Mouse (Mus musculus) CH12.LX (cell line): ENCODE measurements around the gene Rcan1. TPM values are rescaled to one million over a fixed set of nuclear protein-coding genes. Genes with fewer than 3 reads are reported as not detected.

Experiments
- DNase-seq: peaks from one replicate; pipeline ENCODE4 v3.0.0-alpha.2; 2013; ENCODE audit errors: extremely low read depth
- H3K27ac ChIP-seq: 2 replicates; pipeline ENCODE4 v1.5.1; 2012; ENCODE audit warnings: low read depth, mild to moderate bottlenecking, control low read depth, moderate library complexity; ENCODE audit not compliant: insufficient read depth
- H3K27me3 ChIP-seq: replicated peaks from 2 replicates; pipeline ENCODE3; 2012; ENCODE audit warnings: inconsistent platforms
- H3K36me3 ChIP-seq, 2 experiments: replicated peaks in 1 of 2; 2 replicates each; pipeline versions ENCODE3 to v1.6.1; 2012; ENCODE audit warnings: inconsistent platforms in 1 of 2, low read length in 1 of 2, mild to moderate bottlenecking in 1 of 2, mixed read lengths in 1 of 2, moderate library complexity in 1 of 2; ENCODE audit not compliant: control insufficient read depth in 1 of 2, insufficient read depth in 1 of 2
- H3K4me1 ChIP-seq, 2 experiments: 2 replicates each; pipeline ENCODE4 v1.6.1; 2012; ENCODE audit warnings: inconsistent platforms in 1 of 2, moderate library complexity in 1 of 2; ENCODE audit not compliant: insufficient read depth in 2 of 2, control insufficient read depth in 1 of 2
- H3K4me2 ChIP-seq: 2 replicates; pipeline ENCODE4 v1.6.1; 2012; ENCODE audit warnings: low read depth, mild to moderate bottlenecking, control low read depth; ENCODE audit not compliant: poor library complexity, insufficient read depth, severe bottlenecking
- H3K4me3 ChIP-seq, 3 experiments: fragments of 150-350 bp in 1 of 3; sonication (generic) in 1 of 3; replicated peaks in 1 of 3; 2 replicates each; pipeline versions ENCODE3 to v1.5.1; 2011 to 2012; ENCODE audit warnings: low read depth in 2 of 3, low read length in 2 of 3, mild to moderate bottlenecking in 2 of 3, moderate library complexity in 2 of 3, control low read depth in 1 of 3, improper control_type of control experiment in 1 of 3, inconsistent platforms in 1 of 3, mixed read lengths in 1 of 3; ENCODE audit not compliant: poor library complexity in 1 of 3
- H3K79me2 ChIP-seq: replicated peaks from 2 replicates; pipeline ENCODE4 v1.6.1; 2012; ENCODE audit warnings: mild to moderate bottlenecking, moderate library complexity; ENCODE audit not compliant: control insufficient read depth, poor library complexity, insufficient read depth, severe bottlenecking; ENCODE audit errors: extremely low read depth
- H3K9ac ChIP-seq: 2 replicates; pipeline ENCODE4 v1.6.1; 2012; ENCODE audit warnings: low read depth, mild to moderate bottlenecking, control low read depth, moderate library complexity; ENCODE audit not compliant: insufficient read depth
- H3K9me3 ChIP-seq: replicated peaks from 2 replicates; pipeline ENCODE3; 2012; ENCODE audit warnings: low read length, inconsistent platforms, mixed read lengths
- BHLHE40 ChIP-seq: IDR thresholded peaks from 2 replicates; pipeline ENCODE4 v1.6.1; 2011; ENCODE audit warnings: mild to moderate bottlenecking, low read depth, low read length, improper control_type of control experiment
- CHD2 ChIP-seq: IDR thresholded peaks from 2 replicates; pipeline ENCODE4 v1.6.1; 2011; ENCODE audit warnings: low read length, improper control_type of control experiment
- CTCF ChIP-seq, 2 experiments: IDR thresholded peaks in 1 of 2; conservative IDR thresholded peaks in 1 of 2; 2 replicates each; pipeline ENCODE4 v1.5.1; 2011 to 2012; ENCODE audit warnings: low read depth in 2 of 2, low read length in 2 of 2, improper control_type of control experiment in 1 of 2, inconsistent platforms in 1 of 2, mild to moderate bottlenecking in 1 of 2, moderate library complexity in 1 of 2
- ELF1 ChIP-seq: IDR thresholded peaks from 2 replicates; pipeline ENCODE4 v1.6.1; 2014; ENCODE audit warnings: low read depth, mild to moderate bottlenecking, inconsistent platforms, low read length, improper control_type of control experiment
- EP300 ChIP-seq: IDR thresholded peaks from 2 replicates; pipeline ENCODE4 v1.6.1; 2011; ENCODE audit warnings: low read length, improper control_type of control experiment
- ETS1 ChIP-seq: conservative IDR thresholded peaks from 2 replicates; pipeline ENCODE4 v1.6.1; 2012; ENCODE audit warnings: low read depth, mild to moderate bottlenecking, inconsistent platforms, low read length, improper control_type of control experiment, moderate library complexity
- GABPA ChIP-seq: IDR thresholded peaks from 2 replicates; pipeline ENCODE4 v1.6.1; 2012; ENCODE audit warnings: low read depth, low read length, improper control_type of control experiment, inconsistent platforms; ENCODE audit not compliant: insufficient replicate concordance
- IRF4 ChIP-seq: IDR thresholded peaks from 2 replicates; pipeline ENCODE4 v1.6.1; 2014; ENCODE audit warnings: low read depth, mild to moderate bottlenecking, inconsistent platforms, low read length, improper control_type of control experiment
- JUN ChIP-seq: IDR thresholded peaks from 2 replicates; pipeline ENCODE4 v1.6.1; 2011; ENCODE audit warnings: low read depth, mild to moderate bottlenecking, low read length, improper control_type of control experiment, moderate library complexity; ENCODE audit not compliant: insufficient read depth
- KAT2A ChIP-seq: IDR thresholded peaks from 2 replicates; pipeline ENCODE4 v1.6.1; 2012; ENCODE audit warnings: low read length, improper control_type of control experiment, inconsistent platforms; ENCODE audit not compliant: insufficient replicate concordance
- MAZ ChIP-seq: IDR thresholded peaks from 2 replicates; pipeline ENCODE4 v1.6.1; 2012; ENCODE audit warnings: low read depth, mild to moderate bottlenecking, inconsistent platforms, low read length, improper control_type of control experiment, moderate library complexity
- MEF2A ChIP-seq: IDR thresholded peaks from 2 replicates; pipeline ENCODE4 v1.6.1; 2014; ENCODE audit warnings: low read depth, mild to moderate bottlenecking, inconsistent platforms, low read length, improper control_type of control experiment, borderline replicate concordance
- MYC ChIP-seq: IDR thresholded peaks from 2 replicates; pipeline ENCODE4 v1.6.1; 2011; ENCODE audit warnings: low read depth, mild to moderate bottlenecking, improper control_type of control experiment, low read length
- NRF1 ChIP-seq: IDR thresholded peaks from 2 replicates; pipeline ENCODE4 v1.6.1; 2014; ENCODE audit warnings: low read depth, mild to moderate bottlenecking, inconsistent platforms, low read length, improper control_type of control experiment, moderate library complexity
- PAX5 ChIP-seq: IDR thresholded peaks from 2 replicates; pipeline ENCODE4 v1.6.1; 2012; ENCODE audit warnings: low read length, inconsistent platforms, mixed read lengths
- POLR2A ChIP-seq: IDR thresholded peaks from 2 replicates; pipeline ENCODE4 v1.6.1; 2011; ENCODE audit warnings: low read depth, mild to moderate bottlenecking, improper control_type of control experiment, low read length
- RCOR1 ChIP-seq: conservative IDR thresholded peaks from 2 replicates; pipeline ENCODE4 v1.6.1; 2012; ENCODE audit warnings: low read depth, mild to moderate bottlenecking, inconsistent platforms, low read length, improper control_type of control experiment
- SMC3 ChIP-seq: IDR thresholded peaks from 2 replicates; pipeline ENCODE4 v1.6.1; 2011; ENCODE audit warnings: low read depth, low read length, improper control_type of control experiment
- TBP ChIP-seq: conservative IDR thresholded peaks from 2 replicates; pipeline ENCODE4 v1.6.1; 2011; ENCODE audit warnings: low read depth, low read length, improper control_type of control experiment
- UBTF ChIP-seq: IDR thresholded peaks from 2 replicates; pipeline ENCODE4 v1.6.1; 2012; ENCODE audit warnings: low read depth, mild to moderate bottlenecking, inconsistent platforms, low read length, improper control_type of control experiment, moderate library complexity
- ZC3H11A ChIP-seq: IDR thresholded peaks from 2 replicates; pipeline ENCODE4 v1.6.1; 2012; ENCODE audit warnings: low read depth, mild to moderate bottlenecking, inconsistent platforms, low read length, improper control_type of control experiment
- ZMIZ1 ChIP-seq: IDR thresholded peaks from 2 replicates; pipeline ENCODE4 v1.6.1; 2012; ENCODE audit warnings: low read depth, mild to moderate bottlenecking, inconsistent platforms, low read length, improper control_type of control experiment
- ZNF384 ChIP-seq: IDR thresholded peaks from 2 replicates; pipeline ENCODE4 v1.6.1; 2012; ENCODE audit warnings: low read depth, low read length, improper control_type of control experiment, inconsistent platforms
- dilution Hi-C: fragments of 300-500 bp; cut with MboI; formaldehyde crosslinking; loops from 2 replicates; pipeline ENCODE4 v1.14.3; 2020; ENCODE audit warnings: low sequenced_read_pairs; ENCODE audit not compliant: extremely low pct_unique_long_range_greater_than_20kb, extremely low pct_ligation_motif_present
- in situ Hi-C: fragments of 300-500 bp; cut with MboI; formaldehyde crosslinking; loops from 3 replicates; pipeline ENCODE4 v1.14.3; 2019; ENCODE audit warnings: low sequenced_read_pairs, low pct_ligation_motif_present, low pct_unique_long_range_greater_than_20kb, mixed read lengths
- polyA plus RNA-seq: library from polyadenylated mRNA; unstranded; fragments of >175 nt; gene quantifications from 2 replicates; pipeline ENCODE4 v1.2.1, GENCODE M21; 2012; ENCODE audit warnings: low read depth; ENCODE audit not compliant: insufficient read length
- total RNA-seq, 2 experiments: library from RNA; depleted of rRNA; stranded (reverse); fragments of 300-350 nt in 1 of 2; fragments of >200 nt in 1 of 2; gene quantifications; 2 replicates each; pipeline ENCODE4 v1.2.3; 2012 to 2014

Gene Rcan1
- total and polyA plus RNA-seq, 3 experiments = 10.0 to 15.3 (median 12.4) TPM

GRCm38 (mm10) chr16:92376976-92377375, 93.7 kb downstream of the Rcan1 start:
- peaks cover 9 to 10% of the 10 kb centered on the region in 2 experiments for H3K4me1 ChIP-seq
- H3K4me2 ChIP-seq = no peak overlapping the region
- TF ChIP-seq CTCF (conservative IDR thresholded peaks at IDR 0.05 in 1 of 2, IDR thresholded peaks at IDR 0.05 in 1 of 2; ENCODE audit: low read depth in 2 of 2, low read length in 2 of 2) (no peak), BHLHE40 (no peak), RCOR1 (no peak), MAZ (no peak), SMC3 (no peak), MEF2A (no peak), ETS1 (no peak), POLR2A (no peak), MYC (no peak), IRF4 (no peak)
- dilution Hi-C loops (no loop called here), in situ Hi-C loops (loop anchor here (10.0 kb wide), 1 partner anchor 68 kb away; no protein-coding TSS in a partner anchor)
- no peak for DNase-seq
- no peak overlapping the region for H3K27ac ChIP-seq
- no peaks in the 10 kb centered on the region for H3K79me2 ChIP-seq
- H3K9ac ChIP-seq = no peak overlapping the region
- H3K36me3 ChIP-seq = no peaks in the 10 kb centered on the region
- no peak overlapping the region for H3K4me3 ChIP-seq
- H3K27me3 ChIP-seq = no peaks in the 10 kb centered on the region
- H3K9me3 ChIP-seq = no peaks in the 10 kb centered on the region

- Histone ChIP-seq H3K79me2 (no peaks in the 10 kb centered on the region), H3K4me2 (no peak overlapping the region), H3K36me3 (no peaks in the 10 kb centered on the region), H3K9me3 (no peaks in the 10 kb centered on the region), H3K27me3 (peaks cover 1% of the 10 kb centered on the region), H3K4me3 (no peak overlapping the region), H3K9ac (no peak overlapping the region), H3K27ac (no peak overlapping the region), H3K4me1 (no peaks in the 10 kb centered on the region)
- no peak for TF ChIP-seq NRF1
- TF ChIP-seq ZMIZ1 = no peak
- TF ChIP-seq GABPA = no peak
- TF ChIP-seq ZNF384 = no peak
- TF ChIP-seq ELF1 = no peak
- no peak for TF ChIP-seq JUN
- no peak for TF ChIP-seq CHD2
- TF ChIP-seq UBTF = no peak
- TF ChIP-seq KAT2A = no peak
- no peak for TF ChIP-seq PAX5
- no peak for TF ChIP-seq ZC3H11A
- no peak for TF ChIP-seq SMC3
- no peak for TF ChIP-seq TBP
- TF ChIP-seq EP300 = no peak
- no peak for TF ChIP-seq MEF2A
- TF ChIP-seq POLR2A = no peak
- no peak for TF ChIP-seq IRF4
- dilution Hi-C loops = no loop called here
- no peak for DNase-seq
- in situ Hi-C loops = loop anchor here (10.0 kb wide), 1 partner anchor 73 kb away; no protein-coding TSS in a partner anchor
These were observed 99.0 kb downstream of the Rcan1 start for GRCm38 (mm10) chr16:92371623-92372022.
